Mouse (Mus musculus): Measurements from ENCODE around the gene Apoc2. TPM values are rescaled to one million over a fixed set of nuclear protein-coding genes. Genes with fewer than 3 reads are reported as not detected.
"Not testable (repeated sequence)": the region's sequence is repeated elsewhere in the genome, so short reads cannot be mapped to it uniquely, and the experiment has no call there.

Gene Apoc2
- polyA plus RNA-seq, 1 experiment from 2014 or later: not detected

GRCm38 (mm10) chr7:19688101-19688500 lies 10.4 kb upstream of the Apoc2 start:
- Histone ChIP-seq H3K4me1 (no peaks in the 10 kb centered on the region), H3K27ac (no peak overlapping the region), H3K9ac (no peak overlapping the region), H3K27me3 (no peaks in the 10 kb centered on the region), H3K4me3 (no peak overlapping the region), H3K9me3 (replicated peaks) (no peaks in the 10 kb centered on the region), H3K4me2 (no peak overlapping the region), H3K36me3 (ENCODE audit: poor library complexity, severe bottlenecking) (no peaks in the 10 kb centered on the region)
- no peak for ATAC-seq
- 92% methylated on average over 10 of the region's 10 CpGs for WGBS

GRCm38 (mm10) chr7:19686927-19687583 lies 9.3 kb upstream of the Apoc2 start:
- H3K9me3 ChIP-seq (replicated peaks); H3K4me1 ChIP-seq; H3K4me2 ChIP-seq; H3K27ac ChIP-seq; H3K9ac ChIP-seq; H3K36me3 ChIP-seq (ENCODE audit: poor library complexity, severe bottlenecking); H3K27me3 ChIP-seq; ATAC-seq; H3K4me3 ChIP-seq: not testable (repeated sequence)
- WGBS: 73% methylated on average over 8 of the region's 8 CpGs

GRCm38 (mm10) chr7:19686521-19686920 lies 8.8 kb upstream of the Apoc2 start:
- 92% methylated on average over 6 of the region's 6 CpGs for WGBS
- no peak for ATAC-seq
- no peaks in the 10 kb centered on the region for H3K36me3 ChIP-seq (ENCODE audit: poor library complexity, severe bottlenecking)

GRCm38 (mm10) chr7:19685374-19685773 lies 7.6 kb upstream of the Apoc2 start:
- no peak for ATAC-seq

More at GRCm38 (mm10) chr7:19686521-19686920, 8.8 kb upstream of the Apoc2 start:
- Histone ChIP-seq H3K27me3 (no peaks in the 10 kb centered on the region), H3K4me3 (no peak overlapping the region), H3K4me1 (no peaks in the 10 kb centered on the region), H3K9ac (no peak overlapping the region), H3K27ac (no peak overlapping the region), H3K9me3 (replicated peaks) (no peaks in the 10 kb centered on the region), H3K4me2 (no peak overlapping the region)

GRCm38 (mm10) chr7:19683771-19684201 lies 6.0 kb upstream of the Apoc2 start:
- Histone ChIP-seq H3K4me1 (no peaks in the 10 kb centered on the region), H3K36me3 (ENCODE audit: poor library complexity, severe bottlenecking) (no peaks in the 10 kb centered on the region), H3K27ac (no peak overlapping the region), H3K4me2 (no peak overlapping the region), H3K9ac (no peak overlapping the region), H3K4me3 (no peak overlapping the region), H3K27me3 (no peaks in the 10 kb centered on the region), H3K9me3 (replicated peaks) (no peaks in the 10 kb centered on the region)
- ATAC-seq: no peak
- 94% methylated on average over 6 of the region's 6 CpGs for WGBS

More at GRCm38 (mm10) chr7:19685374-19685773, 7.6 kb upstream of the Apoc2 start:
- Histone ChIP-seq H3K9me3 (replicated peaks) (no peaks in the 10 kb centered on the region), H3K4me1 (no peaks in the 10 kb centered on the region), H3K4me2 (no peak overlapping the region), H3K4me3 (no peak overlapping the region), H3K27ac (no peak overlapping the region), H3K27me3 (no peaks in the 10 kb centered on the region), H3K9ac (no peak overlapping the region), H3K36me3 (ENCODE audit: poor library complexity, severe bottlenecking) (no peaks in the 10 kb centered on the region)
- 64% methylated on average over 4 of the region's 4 CpGs for WGBS

GRCm38 (mm10) chr7:19682979-19683378 lies 5.2 kb upstream of the Apoc2 start:
- ATAC-seq: no peak
- Histone ChIP-seq H3K4me1 (no peaks in the 10 kb centered on the region), H3K4me3 (no peak overlapping the region), H3K9ac (no peak overlapping the region), H3K27me3 (no peaks in the 10 kb centered on the region), H3K9me3 (replicated peaks) (no peaks in the 10 kb centered on the region), H3K4me2 (no peak overlapping the region), H3K36me3 (ENCODE audit: poor library complexity, severe bottlenecking) (no peaks in the 10 kb centered on the region), H3K27ac (no peak overlapping the region)
- WGBS: 77% methylated on average over 3 of the region's 3 CpGs

GRCm38 (mm10) chr7:19681202-19681694 lies 3.5 kb upstream of the Apoc2 start, which contains the start of the genes Gm44805 and Apoc4:
Gene Gm44805 (minus strand): TSS chr7:19681423.
Gene Apoc4 (minus strand): TSS chr7:19681479.
- WGBS: 61% methylated on average over 8 of the region's 8 CpGs
- Histone ChIP-seq H3K4me2 (no peak within 1 kb of the TSS), H3K9ac (no peak within 1 kb of the TSS), H3K36me3 (ENCODE audit: poor library complexity, severe bottlenecking) (no peaks in the 10 kb centered on the region), H3K27ac (no peak within 1 kb of the TSS), H3K9me3 (replicated peaks) (no peaks in the 10 kb centered on the region), H3K4me3 (no peak within 1 kb of the TSS), H3K27me3 (no peaks in the 10 kb centered on the region), H3K4me1 (no peaks in the 10 kb centered on the region)
- ATAC-seq: no peak

GRCm38 (mm10) chr7:19680702-19681101 lies 3.0 kb upstream of the Apoc2 start:
- Histone ChIP-seq H3K9ac (no peak overlapping the region), H3K4me1 (no peaks in the 10 kb centered on the region), H3K4me3 (no peak overlapping the region), H3K27me3 (no peaks in the 10 kb centered on the region), H3K27ac (no peak overlapping the region), H3K9me3 (replicated peaks) (no peaks in the 10 kb centered on the region), H3K4me2 (no peak overlapping the region), H3K36me3 (ENCODE audit: poor library complexity, severe bottlenecking) (no peaks in the 10 kb centered on the region)
- no peak for ATAC-seq
- WGBS: 94% methylated on average over 2 of the region's 2 CpGs

GRCm38 (mm10) chr7:19678901-19679300 lies 1.2 kb upstream of the Apoc2 start:
- Histone ChIP-seq H3K36me3 (ENCODE audit: poor library complexity, severe bottlenecking) (no peaks in the 10 kb centered on the region), H3K4me1 (no peaks in the 10 kb centered on the region), H3K4me2 (no peak overlapping the region), H3K4me3 (no peak overlapping the region), H3K9ac (no peak overlapping the region), H3K9me3 (replicated peaks) (no peaks in the 10 kb centered on the region), H3K27ac (no peak overlapping the region), H3K27me3 (no peaks in the 10 kb centered on the region)
- ATAC-seq: no peak
- WGBS: 80% methylated on average over 3 of the region's 3 CpGs

- no peak for ATAC-seq
- 69% methylated on average over 1 of the region's 1 CpGs for WGBS
- H3K4me3 ChIP-seq: no peak overlapping the region
These were observed 1.1 kb downstream of the Apoc2 start for GRCm38 (mm10) chr7:19676662-19677061.

GRCm38 (mm10) chr7:19675824-19676223 lies 1.9 kb downstream of the Apoc2 start:
- Histone ChIP-seq H3K4me1 (no peaks in the 10 kb centered on the region), H3K36me3 (ENCODE audit: poor library complexity, severe bottlenecking) (no peaks in the 10 kb centered on the region), H3K9ac (no peak overlapping the region), H3K9me3 (replicated peaks) (no peaks in the 10 kb centered on the region), H3K4me2 (no peak overlapping the region), H3K27ac (no peak overlapping the region), H3K27me3 (no peaks in the 10 kb centered on the region), H3K4me3 (no peak overlapping the region)
- WGBS: 81% methylated on average over 10 of the region's 10 CpGs
- ATAC-seq: no peak

More at GRCm38 (mm10) chr7:19676662-19677061, 1.1 kb downstream of the Apoc2 start:
- Histone ChIP-seq H3K27ac (no peak overlapping the region), H3K27me3 (no peaks in the 10 kb centered on the region), H3K4me1 (no peaks in the 10 kb centered on the region), H3K9me3 (replicated peaks) (no peaks in the 10 kb centered on the region), H3K4me2 (no peak overlapping the region), H3K36me3 (ENCODE audit: poor library complexity, severe bottlenecking) (no peaks in the 10 kb centered on the region), H3K9ac (no peak overlapping the region)

- Histone ChIP-seq H3K27ac (no peak overlapping the region), H3K9ac (no peak overlapping the region), H3K4me3 (no peak overlapping the region), H3K4me2 (no peak overlapping the region), H3K4me1 (0 out of 2 replicates have a peak, but pooled peaks cover 4% of the 10 kb centered on the region), H3K27me3 (0 out of 2 replicates have a peak, but pooled peaks cover 2% of the 10 kb centered on the region), H3K9me3 (replicated peaks) (no peaks in the 10 kb centered on the region), H3K36me3 (ENCODE audit: poor library complexity, severe bottlenecking) (no peaks in the 10 kb centered on the region)
- 69% methylated on average over 14 of the region's 14 CpGs for WGBS
- ATAC-seq: no peak
These were observed 4.5 kb downstream of the Apoc2 start for GRCm38 (mm10) chr7:19673083-19673699.

Measured in forebrain, embryonic 13.5 days (tissue).